Mouse (Mus musculus) testis, adult 2 months (tissue): ENCODE results near the gene Cldnd1. TPM values are rescaled to one million over a fixed set of nuclear protein-coding genes. Genes with fewer than 3 reads are reported as not detected.

Source experiments
- H3K27ac ChIP-seq: fragments of 200-500 bp; 2 replicates; pipeline ENCODE4 v1.5.1; 2012; ENCODE audit warnings: low read depth, low read length; ENCODE audit not compliant: control insufficient read depth, insufficient read depth
- H3K27me3 ChIP-seq: fragments of 200-500 bp; 2 replicates; pipeline ENCODE4 v1.6.1; 2012; ENCODE audit warnings: mild to moderate bottlenecking, low read length, moderate library complexity; ENCODE audit not compliant: control insufficient read depth, insufficient read depth
- H3K36me3 ChIP-seq: fragments of 200-500 bp; 2 replicates; pipeline ENCODE4 v1.6.1; 2012; ENCODE audit warnings: mild to moderate bottlenecking, low read length; ENCODE audit not compliant: control insufficient read depth, insufficient read depth
- H3K4me1 ChIP-seq: fragments of 200-500 bp; 2 replicates; pipeline ENCODE4 v1.6.1; 2012; ENCODE audit warnings: low read length; ENCODE audit not compliant: control insufficient read depth, insufficient read depth
- H3K4me3 ChIP-seq: fragments of 200-500 bp; 2 replicates; pipeline ENCODE4 v1.5.1; 2012; ENCODE audit warnings: low read depth, mild to moderate bottlenecking, low read length, moderate library complexity, mixed read lengths; ENCODE audit not compliant: control insufficient read depth
- CTCF ChIP-seq: fragments of 200-500 bp; IDR thresholded peaks from 2 replicates; pipeline ENCODE4 v1.5.1; 2012; ENCODE audit warnings: low read depth, mild to moderate bottlenecking, inconsistent platforms, low read length, moderate library complexity; ENCODE audit not compliant: control insufficient read depth, insufficient read depth, insufficient replicate concordance
- POLR2A ChIP-seq: fragments of 200-500 bp; IDR thresholded peaks from 2 replicates; pipeline ENCODE4 v1.6.1; 2012; ENCODE audit warnings: low read depth, mild to moderate bottlenecking, inconsistent platforms, low read length, moderate library complexity; ENCODE audit not compliant: control insufficient read depth
- polyA plus RNA-seq: library from polyadenylated mRNA; depleted of rRNA; stranded (reverse); fragments of >200 nt; gene quantifications from 2 replicates; pipeline ENCODE4 v1.2.3, GENCODE M21; 2012; rRNA removed

The Cldnd1 gene
- 50.2 and 50.5 TPM in 2 replicates for polyA plus RNA-seq

GRCm38 (mm10) chr16:58727477-58728131 lies at the start of gene Cldnd1:
Gene Cldnd1 (plus strand): TSS chr16:58727910.
- peak within 1 kb of the TSS; percentile 94 for H3K4me3 ChIP-seq
- TF ChIP-seq POLR2A (peak; percentile 54; the same call in 1 of the 2 replicates), CTCF (no peak)
- peak within 1 kb of the TSS; percentile 84 for H3K27ac ChIP-seq
- H3K4me1 ChIP-seq = no peaks in the 10 kb centered on the region
- no peaks in the 10 kb centered on the region for H3K27me3 ChIP-seq
- no peaks in the 10 kb centered on the region for H3K36me3 ChIP-seq

GRCm38 (mm10) chr16:58678660-58679059 lies 49.0 kb upstream of the Cldnd1 start:
- Histone ChIP-seq H3K4me3 (no peak overlapping the region), H3K27ac (no peak overlapping the region), H3K36me3 (no peaks in the 10 kb centered on the region), H3K4me1 (no peaks in the 10 kb centered on the region), H3K27me3 (no peaks in the 10 kb centered on the region)
- TF ChIP-seq POLR2A = no peak
- TF ChIP-seq CTCF = no peak

DNA sequence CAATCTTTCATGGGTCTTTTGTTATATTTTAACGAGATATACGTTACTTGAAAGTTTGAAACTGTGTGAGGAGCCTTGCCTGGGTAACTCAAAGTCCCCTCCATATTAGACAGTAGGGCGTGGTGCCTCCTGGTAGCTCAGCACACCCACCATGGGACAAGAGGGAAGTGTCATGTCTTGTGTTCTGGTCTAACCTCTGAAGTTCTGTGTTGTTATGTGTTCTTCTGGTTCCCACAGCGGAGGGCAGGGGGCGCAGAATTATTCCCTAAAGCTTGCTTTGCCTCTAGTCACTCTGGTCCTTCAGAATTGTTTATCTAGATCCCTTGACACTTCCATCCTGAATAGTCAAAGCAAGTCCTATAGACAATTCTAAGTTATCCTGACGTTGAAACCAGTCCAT lies 45.7 kb upstream of the Cldnd1 start:
- H3K4me3 ChIP-seq = no peak overlapping the region
- H3K36me3 ChIP-seq = no peaks in the 10 kb centered on the region
- no peaks in the 10 kb centered on the region for H3K4me1 ChIP-seq
- H3K27ac ChIP-seq = no peak overlapping the region
- H3K27me3 ChIP-seq = no peaks in the 10 kb centered on the region
- TF ChIP-seq CTCF = no peak
- TF ChIP-seq POLR2A = no peak

- TF ChIP-seq CTCF (no peak), POLR2A (no peak)
- H3K36me3 ChIP-seq = no peaks in the 10 kb centered on the region
- H3K27ac ChIP-seq = no peak overlapping the region
- H3K4me1 ChIP-seq = no peaks in the 10 kb centered on the region
- H3K27me3 ChIP-seq = no peaks in the 10 kb centered on the region
- no peak overlapping the region for H3K4me3 ChIP-seq
Observed at GRCm38 (mm10) chr16:58682870-58683269, 44.8 kb upstream of the Cldnd1 start.

DNA sequence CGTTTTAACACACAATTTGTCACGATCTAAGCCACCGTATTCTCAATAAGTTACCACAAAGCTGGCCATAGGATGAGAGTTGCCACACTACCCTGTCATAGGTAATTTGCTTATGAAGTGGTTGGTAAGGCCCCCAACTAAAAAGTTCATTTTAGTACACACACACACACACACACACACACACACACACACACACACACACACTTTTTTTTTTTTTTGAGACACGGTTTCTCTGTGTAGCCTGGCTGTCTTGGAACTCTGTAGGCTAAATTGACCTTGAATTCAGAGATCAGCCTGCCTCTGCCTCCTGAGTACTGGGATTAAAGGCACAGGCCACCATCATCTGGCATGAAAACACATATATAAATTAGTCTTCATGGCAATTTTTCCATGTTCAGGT lies 43.8 kb upstream of the Cldnd1 start:
- H3K36me3 ChIP-seq = no peaks in the 10 kb centered on the region
- H3K4me1 ChIP-seq = no peaks in the 10 kb centered on the region
- H3K4me3 ChIP-seq = no peak overlapping the region
- no peaks in the 10 kb centered on the region for H3K27me3 ChIP-seq
- TF ChIP-seq POLR2A (no peak), CTCF (no peak)
- H3K27ac ChIP-seq = no peak overlapping the region

- H3K36me3 ChIP-seq = no peaks in the 10 kb centered on the region
- H3K27ac ChIP-seq = no peak overlapping the region
- no peaks in the 10 kb centered on the region for H3K4me1 ChIP-seq
- TF ChIP-seq CTCF (no peak), POLR2A (no peak)
- H3K27me3 ChIP-seq = no peaks in the 10 kb centered on the region
- H3K4me3 ChIP-seq = no peak overlapping the region
Observed at GRCm38 (mm10) chr16:58684537-58684936, 43.2 kb upstream of the Cldnd1 start.

DNA sequence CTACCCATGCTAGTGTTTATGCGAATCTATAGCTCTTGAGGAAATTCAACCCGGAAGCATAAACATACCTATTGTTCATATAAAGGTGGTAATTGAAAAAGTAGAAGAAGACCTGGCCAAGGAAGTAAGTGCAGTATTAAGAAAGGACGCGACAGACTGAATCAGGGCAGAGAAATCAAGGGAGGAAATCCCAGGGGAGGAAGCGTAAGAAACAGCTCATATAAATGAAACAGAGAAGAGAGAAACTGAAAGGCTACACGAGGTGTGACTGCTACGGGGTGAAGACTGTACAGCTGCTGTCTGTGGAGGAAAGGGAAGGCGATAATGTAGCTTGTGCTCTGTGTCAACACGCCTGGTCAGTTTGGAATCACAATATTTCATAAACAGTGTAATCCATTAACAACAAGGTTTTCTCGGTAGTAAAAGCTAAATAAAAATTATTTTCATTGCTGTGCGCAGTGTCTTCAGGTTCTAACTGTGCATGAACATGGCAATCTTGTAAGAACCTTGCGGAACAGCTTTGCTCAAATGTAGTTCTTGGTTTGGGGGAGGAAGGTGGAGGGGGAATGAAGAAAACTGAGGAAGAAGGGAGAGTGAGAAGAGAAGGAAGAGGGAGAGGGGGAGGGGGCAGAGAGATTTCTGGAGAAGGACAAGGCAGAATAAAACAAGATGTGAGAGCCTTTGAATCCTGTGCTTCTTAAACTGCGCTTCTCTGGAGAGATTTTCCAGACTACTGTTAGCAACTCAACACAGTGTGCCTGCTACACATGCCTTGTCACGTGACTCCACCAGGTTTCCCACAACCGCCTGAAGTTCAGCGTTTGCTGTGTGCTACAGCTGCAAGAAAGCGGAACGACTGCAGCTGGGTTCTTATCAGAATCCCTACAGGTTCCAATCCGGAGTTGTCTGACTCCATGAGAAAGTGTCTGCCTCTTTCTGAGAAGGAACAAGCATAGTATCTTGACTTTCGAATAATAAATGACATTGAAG lies 41.9 kb upstream of the Cldnd1 start:
- no peak overlapping the region for H3K27ac ChIP-seq
- H3K4me3 ChIP-seq = no peak overlapping the region
- H3K4me1 ChIP-seq = no peaks in the 10 kb centered on the region
- H3K27me3 ChIP-seq = no peaks in the 10 kb centered on the region
- no peaks in the 10 kb centered on the region for H3K36me3 ChIP-seq
- TF ChIP-seq POLR2A (no peak), CTCF (no peak)
